Mouse (Mus musculus) layer of hippocampus, adult 18-20 months (tissue): ENCODE measurements at regions not wholly inside any gene's neighbourhood (a gene's known extent, or its start where the extent isn't known, plus 50 kb on each side); places are given as distances from the start of the nearest gene placed in this dataset.
"Not testable (repeated sequence)": the region's sequence is repeated elsewhere in the genome, so short reads cannot be mapped to it uniquely, and the experiment has no call there.

Source experiments
- DNase-seq, 2 experiments: peaks; one replicate each; pipeline ENCODE4 v3.0.0; 2022; ENCODE audit warnings: low spot score in 2 of 2

DNA sequence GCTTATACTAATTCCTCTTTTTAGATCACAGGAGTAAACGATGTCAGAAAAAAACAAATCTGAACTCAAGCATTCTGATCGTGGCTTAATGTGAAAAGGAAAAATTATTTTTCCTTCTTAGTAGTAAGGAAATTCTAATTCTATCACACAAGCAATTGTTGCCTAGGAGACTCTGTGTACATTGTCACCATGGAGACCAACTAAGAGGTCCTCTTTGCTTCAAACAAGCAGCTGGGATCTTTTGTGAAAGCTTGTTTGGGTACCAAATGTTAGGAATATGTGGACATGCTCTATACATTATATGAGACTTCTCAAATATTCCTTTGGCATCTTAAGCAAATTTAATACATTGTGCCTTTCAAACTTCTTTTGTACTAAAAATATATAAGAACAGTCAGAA is 345.9 kb upstream of the Atp10a start:
- peak in 1 of 2 experiments; percentile 62 for DNase-seq

DNA sequence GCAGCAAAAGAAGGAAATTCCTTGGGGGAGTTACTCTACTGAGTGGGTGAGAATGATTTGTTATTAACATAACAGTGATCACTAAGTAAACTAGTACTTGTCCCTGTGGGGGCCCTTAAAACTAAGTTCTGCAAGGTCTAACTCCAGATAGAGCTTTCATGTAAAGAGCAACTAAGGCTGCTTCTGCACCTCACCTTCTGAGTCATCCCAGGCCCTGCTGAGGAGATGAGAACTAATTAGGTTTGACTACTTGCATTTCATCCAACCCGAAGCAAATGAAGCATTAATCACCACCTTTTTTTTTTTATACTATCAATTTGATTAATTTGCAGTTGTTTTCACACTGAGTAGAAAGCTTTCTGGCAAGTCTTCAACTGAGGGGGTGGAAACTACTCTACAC is 333.6 kb upstream of the Atp10a start:
- DNase-seq: peak in 1 of 2 experiments; percentile 49

DNA sequence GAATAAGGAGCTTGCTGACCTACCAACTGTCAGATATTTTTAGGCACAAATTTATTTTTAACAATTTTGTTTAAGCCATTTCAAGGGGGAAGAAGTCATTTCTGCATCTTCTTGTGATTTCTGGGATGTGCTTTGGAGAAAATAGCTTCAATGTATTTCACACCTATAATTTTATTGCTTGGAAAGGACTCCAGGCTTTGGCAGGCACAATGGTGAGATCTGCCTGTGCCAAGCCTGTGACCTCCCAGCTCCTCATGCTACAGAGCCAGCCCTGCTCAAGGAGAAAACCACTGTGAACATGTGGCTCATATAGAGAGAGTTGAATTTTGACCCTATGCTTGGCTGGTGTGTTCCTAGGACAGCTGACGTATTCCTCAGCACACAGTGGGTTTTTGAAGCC is 288.6 kb upstream of the Atp10a start:
- no peak for DNase-seq

DNA sequence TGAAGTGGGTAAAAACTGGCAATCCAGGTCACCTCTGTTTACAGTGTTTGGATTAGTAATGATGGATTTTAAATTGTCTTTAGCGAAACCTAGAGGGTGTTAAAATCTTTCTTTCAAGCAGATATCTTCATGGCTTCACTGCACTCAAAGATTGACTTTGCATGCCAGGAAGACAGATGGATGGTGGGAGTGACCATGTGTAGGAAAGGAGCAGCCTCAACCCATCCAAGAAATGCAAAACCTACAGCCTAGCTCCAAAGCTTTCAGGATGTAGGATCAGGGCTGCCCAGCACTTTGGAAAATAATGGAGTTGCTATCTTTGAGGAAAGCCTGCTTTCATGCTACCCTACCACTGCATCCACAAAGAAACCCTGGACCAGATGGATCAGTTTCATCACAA is 272.6 kb upstream of the Atp10a start:
- peak; percentile 48 to 81 for DNase-seq

DNA sequence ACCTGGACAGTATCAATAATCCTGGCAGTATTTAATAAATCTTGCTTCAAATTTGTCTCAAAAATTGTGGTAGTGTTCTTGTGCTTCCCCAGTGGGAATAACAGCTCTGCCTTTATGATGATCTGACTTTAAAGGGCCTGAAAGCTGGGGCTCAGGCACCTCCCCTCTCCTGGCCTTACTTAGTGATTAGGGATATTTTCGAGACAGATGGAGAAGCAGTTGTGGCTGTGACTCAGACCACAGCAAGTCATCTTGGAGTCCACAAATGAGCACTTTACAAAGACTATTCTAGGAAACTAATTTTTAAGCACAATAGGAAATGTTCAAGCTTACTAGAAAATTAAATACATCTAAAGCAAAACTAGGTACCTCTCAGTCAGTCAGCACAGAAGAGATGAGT is 267.6 kb upstream of the Atp10a start:
- no peak for DNase-seq

DNA sequence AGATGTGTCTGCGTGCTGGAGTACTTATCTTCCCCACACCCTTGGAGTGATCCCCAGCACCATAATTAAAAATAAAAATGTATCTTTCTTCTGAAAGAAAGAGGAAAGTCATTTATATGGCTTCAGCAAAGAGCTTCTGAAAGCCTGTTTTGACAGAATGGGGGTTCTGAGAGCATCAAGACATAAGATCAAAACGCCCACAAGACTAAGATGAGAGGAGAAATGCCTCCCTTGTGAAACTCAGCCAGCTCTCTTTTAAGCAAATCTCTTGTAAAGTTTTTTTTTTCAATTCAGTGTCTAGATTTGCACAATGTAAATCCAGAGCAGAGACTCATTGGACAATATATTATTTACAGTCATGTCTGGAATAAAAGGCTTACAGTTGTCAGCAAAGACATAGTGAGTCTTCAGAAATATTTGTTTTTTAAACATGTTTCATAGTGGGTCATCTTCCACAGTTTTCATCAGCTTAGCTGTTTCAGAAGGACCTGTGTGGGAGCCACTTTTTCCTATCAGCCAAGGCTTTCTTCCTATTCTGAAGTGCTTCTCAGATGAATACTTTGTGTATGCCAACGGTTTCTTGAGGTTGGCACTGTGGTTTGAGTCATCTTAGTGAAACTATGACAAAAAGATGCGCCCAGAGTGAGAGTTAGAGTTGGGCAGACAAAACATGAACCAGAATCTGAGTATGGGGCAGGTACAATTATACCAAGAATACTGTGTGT is 263.4 kb upstream of the Atp10a start:
- no peak for DNase-seq

DNA sequence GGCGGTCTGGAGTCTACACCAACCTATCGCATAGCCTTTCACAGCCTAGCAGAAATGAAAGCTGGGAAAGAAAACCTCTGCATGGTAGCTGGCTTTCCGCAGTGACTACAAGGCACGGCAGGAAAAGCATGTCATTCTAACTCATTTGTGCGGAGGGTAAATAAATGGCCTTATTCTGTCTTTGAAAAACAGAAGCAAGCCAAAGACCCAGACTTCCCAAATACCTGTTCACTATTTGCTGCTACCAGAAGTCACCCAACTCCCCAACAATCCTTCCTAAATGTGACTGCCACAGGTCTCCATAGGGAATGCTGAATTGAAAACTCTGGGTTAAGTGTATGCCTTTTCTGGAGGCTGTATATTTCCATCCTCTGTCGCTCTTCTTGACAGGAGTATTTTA is 258.0 kb upstream of the Atp10a start:
- DNase-seq: peak in 1 of 2 experiments; percentile 7

DNA sequence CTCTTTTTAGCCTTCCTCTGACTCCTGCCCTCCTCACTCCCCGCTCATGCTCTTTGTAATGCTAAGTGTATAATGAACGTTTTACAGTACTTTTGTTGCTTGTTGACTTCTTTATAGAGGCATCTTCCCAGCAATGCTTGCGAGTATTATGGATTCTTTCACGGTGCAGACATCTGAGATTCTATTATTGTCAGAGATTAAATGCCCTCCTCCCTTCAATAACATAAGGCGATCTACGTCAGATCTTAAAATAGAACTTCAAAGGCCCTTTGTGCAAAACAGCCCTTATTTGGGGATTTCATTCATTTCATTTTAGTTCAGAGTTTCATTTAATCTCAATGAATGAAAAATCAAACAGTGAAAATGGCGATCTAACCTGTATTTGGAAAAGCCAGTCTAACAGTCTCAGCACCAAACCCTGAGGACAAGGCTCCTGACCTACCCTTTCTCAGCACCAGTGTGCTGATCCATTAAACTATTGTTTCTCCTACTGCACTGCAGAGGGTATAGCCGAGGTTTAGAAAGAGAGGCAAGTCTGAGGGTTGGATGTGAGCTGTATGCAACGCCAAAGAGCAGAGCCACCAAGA is 257.3 kb upstream of the Atp10a start:
- DNase-seq: no peak

DNA sequence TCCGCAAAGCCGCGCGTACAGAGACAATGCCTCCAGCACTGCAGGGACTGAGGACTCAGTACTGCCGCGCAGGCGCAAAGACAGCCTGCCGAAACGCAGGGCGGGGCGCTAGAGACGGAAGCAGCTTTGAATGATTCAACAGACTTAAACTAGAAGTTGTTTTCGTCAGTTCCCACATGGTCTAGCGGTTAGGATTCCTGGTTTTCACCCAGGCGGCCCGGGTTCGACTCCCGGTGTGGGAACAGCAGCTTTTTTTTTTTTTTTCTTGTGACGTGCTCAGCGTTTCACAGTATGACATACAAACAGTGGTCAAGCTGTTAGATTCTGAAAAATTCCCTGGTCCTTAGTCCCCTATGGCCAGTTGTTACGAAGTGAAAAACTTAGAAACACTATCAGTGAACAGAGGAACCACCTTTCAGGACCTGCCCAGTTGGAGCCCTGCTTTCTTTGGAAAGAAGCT is 256.8 kb upstream of the Atp10a start:
- peak; percentile 95 to 98 for DNase-seq

DNA sequence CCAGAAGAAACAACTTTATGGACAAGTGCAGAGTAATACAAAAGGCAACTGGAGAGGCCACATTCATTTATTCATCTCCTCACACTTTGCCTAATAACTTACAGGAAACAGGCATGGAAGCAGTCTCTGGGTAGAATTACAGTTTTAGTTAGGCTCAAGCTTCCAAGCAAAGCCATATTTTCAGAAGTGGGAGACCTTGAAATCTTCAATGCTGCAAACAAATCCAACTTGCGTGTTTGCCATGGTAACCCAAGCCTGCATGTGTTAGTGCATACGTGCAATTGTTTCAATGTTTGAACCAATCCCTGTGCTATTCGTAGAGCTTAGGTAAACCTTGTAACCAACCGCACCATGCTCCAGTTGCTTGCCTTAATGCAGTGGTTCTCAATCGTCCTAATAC is 256.3 kb upstream of the Atp10a start:
- DNase-seq: no peak

DNA sequence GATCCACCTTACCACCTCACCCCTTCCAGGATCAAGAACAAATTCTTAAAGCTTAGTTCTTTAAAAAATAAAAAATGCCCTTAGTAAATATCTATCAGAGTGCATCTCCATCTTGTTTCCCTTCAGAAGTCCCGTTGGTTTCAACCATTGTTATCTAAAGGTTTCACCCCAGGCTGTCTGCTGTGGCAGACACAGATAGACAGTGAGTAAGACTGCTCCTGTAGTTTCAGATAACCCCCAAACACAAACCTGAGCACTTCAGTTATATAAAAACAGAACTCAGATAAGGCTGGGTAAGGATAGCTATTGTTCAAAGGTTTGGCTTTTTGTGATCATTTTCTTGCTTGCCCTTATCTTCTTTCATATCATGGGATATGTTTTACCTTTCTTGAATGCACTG is 255.4 kb upstream of the Atp10a start:
- no peak for DNase-seq

DNA sequence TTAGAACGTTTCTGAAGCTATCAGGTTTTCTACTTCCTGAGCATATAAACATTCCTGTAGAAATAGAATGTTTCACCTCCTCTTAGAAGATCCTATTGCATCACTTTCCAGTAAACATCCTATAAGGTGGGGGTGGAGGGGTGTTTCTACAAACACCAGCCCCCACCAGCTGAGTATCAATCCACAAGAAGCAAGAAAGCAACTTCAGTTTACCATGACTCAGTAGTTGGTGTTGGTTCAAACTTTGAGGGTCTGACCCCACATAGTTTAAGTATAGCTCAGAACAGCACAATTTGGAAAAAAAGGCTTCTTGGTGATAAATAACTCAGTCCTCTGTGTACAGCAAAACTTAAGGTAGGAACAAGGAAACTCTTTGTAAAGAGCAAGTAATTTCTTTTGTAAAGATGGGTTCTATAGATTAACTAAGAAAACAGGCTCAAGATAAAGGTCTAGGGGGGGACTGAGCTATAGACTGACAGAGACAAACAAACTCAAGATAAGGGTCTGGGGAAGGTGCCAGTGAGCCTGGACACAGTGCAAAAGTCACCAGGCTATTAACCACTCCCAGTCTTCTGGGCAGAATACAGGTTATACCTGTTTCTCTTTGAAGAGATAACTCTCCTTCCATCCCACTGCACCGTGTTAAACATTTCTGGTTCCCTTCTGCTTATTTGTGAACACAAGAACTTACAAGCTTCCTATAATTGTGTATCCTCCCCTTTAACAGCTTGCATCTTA is 218.9 kb upstream of the Atp10a start:
- DNase-seq: no peak

DNA sequence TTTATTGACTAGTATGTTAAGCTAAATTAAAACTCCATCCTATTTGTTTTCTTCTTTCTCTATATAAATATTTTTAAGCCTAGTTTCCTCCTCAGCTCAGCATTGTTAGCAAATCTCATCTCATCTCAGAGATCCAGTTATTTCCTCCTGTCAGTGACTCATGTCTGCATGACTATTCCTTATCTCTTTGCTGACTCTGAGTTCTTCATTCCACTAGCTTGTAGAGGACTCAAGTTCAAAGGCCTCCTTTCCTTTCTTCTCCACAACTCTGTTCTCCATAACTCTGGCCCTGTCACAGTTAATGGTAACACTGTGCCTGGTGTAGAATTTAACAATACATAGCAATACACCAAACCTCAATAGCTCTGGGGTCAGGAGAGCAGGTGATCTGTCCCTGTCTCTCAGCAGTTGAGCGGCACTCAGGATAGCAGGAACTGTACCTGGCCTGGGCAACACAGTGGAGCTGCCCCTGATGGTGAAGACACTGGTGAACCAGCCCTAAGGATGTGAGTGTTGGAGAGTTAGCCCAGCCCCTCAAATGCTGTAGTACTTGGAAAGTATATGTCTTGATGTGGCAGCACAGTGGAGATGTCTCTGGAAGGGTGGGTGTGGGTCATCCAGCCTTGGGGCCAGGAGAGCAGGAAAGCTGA is 213.3 kb upstream of the Atp10a start:
- no peak for DNase-seq

DNA sequence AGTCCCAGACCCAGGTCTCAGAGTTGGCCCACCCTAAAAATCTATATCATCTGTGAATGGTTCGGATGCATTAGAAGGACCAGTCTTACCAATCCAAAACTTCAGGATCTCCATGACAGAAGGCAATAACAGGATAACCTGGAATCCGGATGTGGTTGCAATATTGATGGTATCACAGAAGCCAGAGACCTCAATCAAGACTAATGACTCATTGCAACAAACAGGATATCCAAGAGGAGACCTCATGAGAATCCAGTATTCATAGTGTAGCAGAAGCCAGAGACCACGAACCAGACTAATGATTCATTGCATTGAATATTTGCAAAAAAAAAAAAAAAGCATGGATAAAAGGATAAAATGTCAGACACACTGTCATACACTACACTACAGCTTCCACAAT is 212.7 kb upstream of the Atp10a start:
- DNase-seq: no peak

DNA sequence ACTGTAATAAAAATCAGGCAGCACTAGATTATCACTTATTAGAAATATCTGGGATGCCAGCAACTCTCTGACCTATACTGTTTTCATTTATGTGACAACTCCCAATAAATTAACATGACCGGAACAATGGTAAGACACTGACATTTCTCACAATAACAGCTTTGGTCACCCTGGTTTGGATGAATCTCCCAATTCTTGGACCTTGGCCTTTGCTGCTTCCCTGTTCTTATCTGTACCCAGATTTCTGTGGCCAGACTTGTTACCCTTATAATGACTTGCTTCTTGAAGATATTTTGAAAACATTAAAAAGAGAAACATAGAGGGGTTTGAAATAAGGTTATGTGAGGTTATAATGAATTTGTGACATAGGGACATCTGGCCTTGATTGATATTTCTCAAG is 210.2 kb upstream of the Atp10a start:
- DNase-seq: no peak

DNA sequence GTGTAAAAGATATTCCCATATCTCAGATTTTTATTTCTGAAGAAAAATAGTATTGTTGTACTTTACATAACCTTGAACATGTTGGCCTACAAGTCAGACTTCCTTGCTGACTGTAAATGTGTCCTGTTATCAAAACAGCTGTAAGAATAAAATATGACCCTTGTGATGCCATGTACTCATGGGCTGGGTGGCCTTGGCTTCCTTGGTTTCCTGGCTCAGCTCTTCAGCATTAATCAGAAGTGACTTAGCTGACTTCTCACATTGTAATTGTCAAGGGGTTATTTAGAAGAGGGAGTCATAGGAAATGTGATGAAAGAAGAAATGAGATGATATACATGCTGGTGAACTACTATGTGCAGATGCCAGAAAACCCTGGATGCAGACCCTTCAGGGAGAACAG is 209.7 kb upstream of the Atp10a start:
- no peak for DNase-seq

DNA sequence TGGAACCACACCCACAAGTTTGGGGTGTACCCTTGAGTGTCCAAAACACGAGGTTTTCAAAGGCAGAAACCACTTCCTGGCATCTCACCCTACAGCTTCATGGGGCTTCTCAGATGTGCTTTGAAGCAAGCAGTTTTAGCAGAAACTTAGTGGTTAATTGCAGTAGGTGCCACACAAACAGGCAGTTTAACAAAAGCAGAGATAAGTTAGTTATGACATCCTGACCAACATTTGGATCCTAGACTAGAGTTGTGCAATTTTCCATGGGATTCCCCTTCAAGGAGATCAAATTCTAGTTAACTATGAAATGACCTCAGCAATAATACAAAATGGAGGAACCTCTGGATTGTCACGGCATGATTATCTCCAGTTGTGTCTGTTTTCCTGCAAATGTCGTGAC is 207.2 kb upstream of the Atp10a start:
- no peak for DNase-seq

DNA sequence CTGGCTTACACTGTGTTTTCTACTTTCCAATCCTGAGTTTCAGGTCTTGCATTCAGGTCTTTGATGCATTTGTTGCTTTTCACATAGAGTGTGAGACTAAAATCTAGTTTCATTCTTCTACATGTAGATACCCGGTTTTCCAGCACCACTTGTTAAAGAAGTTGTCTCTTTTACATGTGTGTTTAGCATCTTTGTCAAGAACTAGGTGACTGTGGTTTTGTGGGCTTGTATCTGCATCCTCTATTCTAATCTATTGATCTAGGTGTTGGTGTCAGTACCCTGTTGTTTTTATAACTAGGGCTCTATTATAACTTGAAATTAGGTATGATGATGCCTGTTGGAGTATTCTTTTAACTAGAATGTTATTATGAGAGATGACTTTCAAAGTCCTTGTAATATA is 204.0 kb upstream of the Atp10a start:
- DNase-seq: no peak

DNA sequence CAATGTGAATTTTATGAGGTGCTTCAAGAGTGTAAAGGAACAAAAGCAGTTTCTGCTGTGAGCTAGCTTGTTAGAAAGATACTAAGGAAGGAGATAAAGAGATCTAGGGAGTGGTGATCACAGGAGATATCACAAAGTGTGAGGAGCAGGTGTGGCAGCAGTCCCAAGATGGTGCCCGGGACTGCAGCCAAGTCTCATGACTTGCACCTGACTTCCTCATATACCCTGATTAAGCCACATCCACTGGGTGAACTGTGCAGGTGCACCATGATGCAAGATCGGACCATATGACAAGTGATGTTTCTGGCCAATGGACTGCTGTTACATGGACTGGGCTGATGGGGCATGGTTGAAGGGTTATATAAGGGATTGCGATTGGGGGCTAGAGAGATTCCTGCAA is 197.8 kb upstream of the Atp10a start:
- not testable (repeated sequence) for DNase-seq

DNA sequence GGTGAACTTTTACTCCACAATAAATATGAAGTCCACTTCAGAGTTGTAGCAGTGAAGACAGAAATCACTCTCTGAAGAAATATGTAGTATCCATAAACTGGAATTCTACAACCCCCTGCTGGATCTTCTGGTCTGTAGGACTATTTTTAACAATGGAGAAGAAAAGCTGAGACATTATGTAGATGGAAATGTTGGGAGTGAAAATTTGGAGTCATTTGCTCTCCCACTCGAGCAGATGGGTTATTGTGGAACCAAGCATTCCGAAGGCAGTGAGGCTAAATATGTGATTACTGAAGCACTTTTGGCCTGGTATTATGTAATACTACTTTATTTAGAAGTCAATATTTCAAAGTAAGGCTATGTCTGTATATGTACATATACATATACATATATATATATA is 195.0 kb upstream of the Atp10a start:
- DNase-seq: peak in 1 of 2 experiments; percentile 71

DNA sequence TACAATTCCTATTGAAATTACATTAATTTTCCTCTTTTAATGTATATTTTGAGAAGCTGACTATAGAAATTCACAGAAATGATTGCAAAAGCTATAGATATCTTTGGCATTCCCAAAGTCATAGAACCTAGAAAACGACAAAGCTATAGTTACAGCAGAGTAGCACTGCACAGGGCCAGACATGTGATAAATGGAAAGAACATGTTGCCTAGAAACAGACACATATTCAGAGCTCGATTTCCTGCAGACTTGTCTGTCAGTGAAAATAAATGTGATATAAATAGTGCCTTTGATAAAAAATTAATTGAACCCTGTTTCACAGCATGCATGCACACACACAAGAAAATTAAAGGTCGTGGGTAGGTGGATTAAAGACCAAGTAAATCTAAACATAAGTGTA is 182.8 kb upstream of the Atp10a start:
- peak in 1 of 2 experiments; percentile 55 for DNase-seq

DNA sequence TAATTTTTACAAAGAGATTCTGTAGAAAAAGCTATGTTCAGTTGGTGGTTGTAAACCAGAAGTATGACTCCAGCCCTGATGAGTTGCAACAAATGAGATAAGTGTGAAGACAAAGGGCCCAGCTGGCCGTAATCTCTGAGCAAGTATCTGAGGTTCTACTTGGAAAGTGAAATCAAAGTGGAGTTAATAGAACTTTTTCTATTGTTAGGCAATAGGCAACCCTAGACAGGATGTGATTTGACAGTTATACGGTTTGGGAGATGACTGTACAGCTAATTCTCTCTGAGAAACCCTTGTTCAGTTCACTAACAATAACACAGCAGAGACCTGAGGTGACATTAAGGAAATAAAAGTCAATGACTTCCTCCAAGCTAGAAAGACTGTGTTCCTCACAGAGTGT is 180.8 kb upstream of the Atp10a start:
- DNase-seq: no peak
